Mouse (Mus musculus): Measurements from ENCODE around the gene Grk6.

- TF ChIP-seq CTCF (IDR thresholded peaks at IDR 0.05; ENCODE audit: extremely low read depth, insufficient read depth, insufficient read length, insufficient replicate concordance) (no peak), POLR2A (IDR thresholded peaks at IDR 0.05; ENCODE audit: low read depth, low read length) (no peak)
Observed at GRCm38 (mm10) chr13:55462965-55463364, 18.1 kb downstream of the Grk6 start.
